In genomic region chr5:150195514-150196210, GRCm38 (mm10) we compare ENCODE assay signal across 8 mouse cellular contexts.
DNase-seq lines count a peak whose midpoint lies in the region; ATAC-seq and TF ChIP-seq lines count a peak whose summit lies in the region.

No protein-coding gene starts in this region.

- peak overlapping the region; percentile 87 for H3K4me2 ChIP-seq in hindbrain, embryonic 16.5 days (ENCODE audit: low read length)

- H3K27me3 ChIP-seq in hindbrain, embryonic 16.5 days (replicated peaks; ENCODE audit: control insufficient read depth, insufficient read depth, low read length), result no peaks in the 10 kb centered on the region

- no peak for TF ChIP-seq CTCF in cortical plate, adult 2 months (IDR thresholded peaks at IDR 0.05; ENCODE audit: extremely low read depth, insufficient read depth, low read length)
- no peak for TF ChIP-seq CTCF in gastrocnemius, adult 2 months (IDR thresholded peaks at IDR 0.05)

- no peak for TF ChIP-seq POLR2A in cortical plate, adult 2 months (IDR thresholded peaks at IDR 0.05; ENCODE audit: extremely low read depth, insufficient read depth, low read length)

- no peaks in the 10 kb centered on the region for H3K36me3 ChIP-seq in hindbrain, embryonic 16.5 days (ENCODE audit: control insufficient read depth, insufficient read depth, low read length)

- DNase-seq in adrenal gland, adult (ENCODE audit: inconsistent age in 2 of 2, low spot score in 1 of 2), result peak; percentile 72 to 88
- DNase-seq in gastrocnemius, adult 2 months, result peak; percentile 82
- DNase-seq in left cerebral cortex, adult 18-20 months (ENCODE audit: low spot score in 2 of 2), result peak; percentile 81 to 84
- DNase-seq in lung, postnatal 36 days, result peak; percentile 85
- peak; percentile 11 for DNase-seq in retina, postnatal 7 days (ENCODE audit: low read depth, low spot score)
- peak; percentile 65 to 76 for DNase-seq in urinary bladder, postnatal 4 days (ENCODE audit: low spot score in 2 of 2)

- no peaks in the 10 kb centered on the region for H3K9me3 ChIP-seq in hindbrain, embryonic 16.5 days (ENCODE audit: control insufficient read depth, low read length)

- peak overlapping the region; percentile 66 for H3K9ac ChIP-seq in hindbrain, embryonic 16.5 days (ENCODE audit: low read depth, low read length)

- WGBS in hindbrain, embryonic 16.5 days, result 3% methylated on average over 22 of the region's 22 CpGs

- ATAC-seq in hindbrain, embryonic 16.5 days, result peak; percentile 86

- intact Hi-C loops in gastrocnemius, adult 2 months (cut with DNase I), result no loop called here

- peak overlapping the region; percentile 26 for H3K4me3 ChIP-seq in cortical plate, adult 2 months (ENCODE audit: insufficient read depth, low read length)
- H3K4me3 ChIP-seq in gastrocnemius, adult 2 months, result peak overlapping the region; percentile 76
- H3K4me3 ChIP-seq in hindbrain, embryonic 16.5 days (ENCODE audit: low read length), result peak overlapping the region; percentile 47

- no peaks in the 10 kb centered on the region for H3K4me1 ChIP-seq in cortical plate, adult 2 months (ENCODE audit: control insufficient read depth, insufficient read depth, low read length)
- H3K4me1 ChIP-seq in hindbrain, embryonic 16.5 days (ENCODE audit: control insufficient read depth, insufficient read depth, low read depth, low read length), result peaks cover 5% of the 10 kb centered on the region; the same call in 1 of the 2 replicates

- no peak overlapping the region for H3K27ac ChIP-seq in cortical plate, adult 2 months (ENCODE audit: insufficient read depth, low read length)
- peak overlapping the region; percentile 80 for H3K27ac ChIP-seq in gastrocnemius, adult 2 months
- 0 out of 2 replicates have a peak overlapping the region, but pooled peaks have one; percentile 23 for H3K27ac ChIP-seq in hindbrain, embryonic 16.5 days (ENCODE audit: low read depth, low read length)

Comparison
In these comparisons a context has a peak if more than half of its experiments do, and no peak if none do; other contexts are left out.
1. DNase-seq: peak in every context shown above with its lines; median percentile 85 in lung, postnatal 36 days; 82 in left cerebral cortex, adult 18-20 months; 82 in gastrocnemius, adult 2 months; 80 in adrenal gland, adult; 70 in urinary bladder, postnatal 4 days; 11 in retina, postnatal 7 days.
2. H3K4me3 ChIP-seq: peak in every context shown above with its lines; median percentile 76 in gastrocnemius, adult 2 months; 47 in hindbrain, embryonic 16.5 days; 26 in cortical plate, adult 2 months.